Comparison of ENCODE assay signal across 19 mouse cellular contexts in genomic region chr11:88953582-88953981, GRCm38 (mm10). TPM values are rescaled to one million over a fixed set of nuclear protein-coding genes. Genes with fewer than 3 reads are reported as not detected.
DNase-seq lines count a peak whose midpoint lies in the region; ATAC-seq and TF ChIP-seq lines count a peak whose summit lies in the region.
"Had no signal": no experiment of that assay in that cellular context is flagged by ENCODE, and none has a peak within 500 bp of the region (broad histone marks: within the 10 kb centered on the region; RNA-seq: fewer than 3 reads in every experiment).

No protein-coding gene starts in this region.

- no peak for DNase-seq in testis, postnatal 14 days (ENCODE audit: low spot score)
- DNase-seq in liver, embryonic 14.5 days (ENCODE audit: low read depth in 3 of 3, low spot score in 3 of 3) = peak; percentile 33 to 63 (median 38)
- no peak for DNase-seq in gastrocnemius, adult 8-10 months (ENCODE audit: low spot score in 2 of 2)
- DNase-seq in urinary bladder, postnatal 36 days (ENCODE audit: low spot score in 2 of 2) = no peak
- no peak for DNase-seq in urinary bladder, postnatal 4 days (ENCODE audit: low spot score in 2 of 2)
- DNase-seq: heart, adult 2 months; heart, postnatal 14 days; kidney, adult 2 months; right cerebral cortex, postnatal 25 days had no signal

- H3K4me2 ChIP-seq in hindbrain, embryonic 15.5 days = peak overlapping the region; percentile 61
- no peak overlapping the region for H3K4me2 ChIP-seq in hindbrain, embryonic 12.5 days (replicated peaks)
- H3K4me2 ChIP-seq in liver, embryonic 14.5 days (ENCODE audit: low read depth) = no peak overlapping the region

- no peak overlapping the region for H3K27ac ChIP-seq in hindbrain, embryonic 15.5 days (replicated peaks)
- H3K27ac ChIP-seq in hindbrain, embryonic 12.5 days = no peak overlapping the region
- no peak overlapping the region for H3K27ac ChIP-seq in testis, adult 2 months (ENCODE audit: control insufficient read depth, insufficient read depth, low read depth, low read length)
- no peak overlapping the region for H3K27ac ChIP-seq in liver, embryonic 14.5 days
- H3K27ac ChIP-seq: lung, embryonic 15.5 days; midbrain, embryonic 12.5 days had no signal

- H3K27me3 ChIP-seq in hindbrain, embryonic 15.5 days = no peaks in the 10 kb centered on the region
- no peaks in the 10 kb centered on the region for H3K27me3 ChIP-seq in hindbrain, embryonic 12.5 days
- no peaks in the 10 kb centered on the region for H3K27me3 ChIP-seq in testis, adult 2 months (ENCODE audit: control insufficient read depth, insufficient read depth, low read length)
- H3K27me3 ChIP-seq in liver, embryonic 14.5 days (ENCODE audit: control insufficient read depth, insufficient read depth, low read length) = no peaks in the 10 kb centered on the region
- H3K27me3 ChIP-seq: lung, embryonic 15.5 days; midbrain, embryonic 12.5 days; Patski had no signal

- no peak overlapping the region for H3K9ac ChIP-seq in hindbrain, embryonic 15.5 days
- no peak overlapping the region for H3K9ac ChIP-seq in hindbrain, embryonic 12.5 days
- H3K9ac ChIP-seq in liver, embryonic 14.5 days (replicated peaks) = no peak overlapping the region
- H3K9ac ChIP-seq: lung, embryonic 15.5 days; midbrain, embryonic 12.5 days had no signal

- H3K9me3 ChIP-seq in hindbrain, embryonic 15.5 days = no peaks in the 10 kb centered on the region
- H3K9me3 ChIP-seq in hindbrain, embryonic 12.5 days (replicated peaks) = no peaks in the 10 kb centered on the region
- no peaks in the 10 kb centered on the region for H3K9me3 ChIP-seq in liver, embryonic 14.5 days (ENCODE audit: control insufficient read depth, low read length)
- H3K9me3 ChIP-seq: lung, embryonic 15.5 days; midbrain, embryonic 12.5 days had no signal

- peak; percentile 50; the same call in 1 of the 2 replicates for TF ChIP-seq EP300 in liver, embryonic 14.5 days (IDR thresholded peaks at IDR 0.05; ENCODE audit: low read depth)

- no peak for ATAC-seq in hindbrain, embryonic 15.5 days (ENCODE audit: low FRiP score, low read depth)
- no peak for ATAC-seq in hindbrain, embryonic 12.5 days (ENCODE audit: low FRiP score)
- peak; percentile 66; the same call in 1 of the 2 replicates for ATAC-seq in liver, embryonic 14.5 days (ENCODE audit: insufficient read depth)
- ATAC-seq: Patski had no signal

- H3K4me3 ChIP-seq in hindbrain, embryonic 15.5 days = no peak overlapping the region
- no peak overlapping the region for H3K4me3 ChIP-seq in hindbrain, embryonic 12.5 days
- peak overlapping the region; percentile 13; the same call in 1 of the 2 replicates for H3K4me3 ChIP-seq in testis, adult 2 months (ENCODE audit: control insufficient read depth, low read depth, low read length)
- H3K4me3 ChIP-seq in liver, embryonic 14.5 days (ENCODE audit: insufficient read depth in 1 of 2, low read depth in 2 of 2, low read length in 2 of 2) = no peak overlapping the region
- H3K4me3 ChIP-seq: heart, adult 2 months had no signal

- no peak for TF ChIP-seq CTCF in testis, adult 2 months (IDR thresholded peaks at IDR 0.05; ENCODE audit: control insufficient read depth, insufficient read depth, insufficient replicate concordance, low read depth, low read length)
- no peak for TF ChIP-seq CTCF in liver, embryonic 14.5 days (IDR thresholded peaks at IDR 0.05; ENCODE audit: low read depth)

- WGBS in hindbrain, embryonic 15.5 days = 88% methylated on average over 3 of the region's 3 CpGs
- WGBS in hindbrain, embryonic 12.5 days = 92% methylated on average over 3 of the region's 3 CpGs
- 40% methylated on average over 3 of the region's 3 CpGs for WGBS in liver, embryonic 14.5 days (ENCODE audit: insufficient replicate concordance)

- H3K4me1 ChIP-seq in hindbrain, embryonic 15.5 days (replicated peaks) = peaks cover 13% of the 10 kb centered on the region
- no peaks in the 10 kb centered on the region; the same call in 1 of the 2 replicates for H3K4me1 ChIP-seq in hindbrain, embryonic 12.5 days
- no peaks in the 10 kb centered on the region; the same call in 1 of the 2 replicates for H3K4me1 ChIP-seq in testis, adult 2 months (ENCODE audit: control insufficient read depth, insufficient read depth, low read length)
- peaks cover 6 to 22% of the 10 kb centered on the region in 2 experiments for H3K4me1 ChIP-seq in liver, embryonic 14.5 days (replicated peaks; ENCODE audit: control insufficient read depth in 2 of 2, insufficient read depth in 2 of 2, low read length in 1 of 2)

- TF ChIP-seq POLR2A in testis, adult 2 months (IDR thresholded peaks at IDR 0.05; ENCODE audit: control insufficient read depth, low read depth, low read length) = no peak

- peaks cover 5% of the 10 kb centered on the region; the same call in 1 of the 2 replicates for H3K36me3 ChIP-seq in hindbrain, embryonic 15.5 days
- peaks cover 3% of the 10 kb centered on the region; the same call in 1 of the 2 replicates for H3K36me3 ChIP-seq in hindbrain, embryonic 12.5 days
- peaks cover 2% of the 10 kb centered on the region for H3K36me3 ChIP-seq in testis, adult 2 months (ENCODE audit: control insufficient read depth, insufficient read depth, low read length)
- H3K36me3 ChIP-seq in liver, embryonic 14.5 days (replicated peaks; ENCODE audit: control insufficient read depth, insufficient read depth, low read depth) = no peaks in the 10 kb centered on the region; the same call in 1 of the 2 replicates
- H3K36me3 ChIP-seq: lung, embryonic 15.5 days had no signal

RNA-seq across cellular contexts. Expression of gene Scpep1, which starts 1.7 kb away (rescaled TPM):
- 33.6 and 33.8 TPM in 2 replicates for polyA plus RNA-seq in hindbrain, embryonic 15.5 days (2015; fragmentation: Nextera tagmentation; extraction: Ambion mirVana)
- polyA plus RNA-seq in hindbrain, embryonic 12.5 days (2016; fragmentation: Nextera tagmentation; extraction: Ambion mirVana) = 44.1 and 46.2 TPM in 2 replicates
- 15.6 and 16.4 TPM in 2 replicates for polyA plus RNA-seq in testis, adult 2 months (2012; rRNA removed)
- polyA plus RNA-seq in liver, embryonic 14.5 days (2012; rRNA removed) = 11.3 and 15.9 TPM in 2 replicates
- polyA plus RNA-seq in liver, embryonic 14.5 days (2014; fragmentation: Nextera tagmentation; extraction: Ambion mirVana) = 35.1 and 37.7 TPM in 2 replicates
- 1 to 10 TPM; 4.5 to 9.4 (median 6.0) TPM for total RNA-seq in gastrocnemius, adult 8-10 months (2022)

RNA-seq across cellular contexts. Expression of gene Elobl, which starts 13.1 kb away (rescaled TPM):
- polyA plus RNA-seq in hindbrain, embryonic 15.5 days (2015; fragmentation: Nextera tagmentation; extraction: Ambion mirVana) = not detected in 2 replicates
- not detected in 2 replicates for polyA plus RNA-seq in hindbrain, embryonic 12.5 days (2016; fragmentation: Nextera tagmentation; extraction: Ambion mirVana)
- polyA plus RNA-seq in testis, adult 2 months (2012; rRNA removed) = 0.27 and 0.48 TPM in 2 replicates
- polyA plus RNA-seq in liver, embryonic 14.5 days (2012; rRNA removed) = not detected in 2 replicates
- not detected in 2 replicates for polyA plus RNA-seq in liver, embryonic 14.5 days (2014; fragmentation: Nextera tagmentation; extraction: Ambion mirVana)
- total RNA-seq in gastrocnemius, adult 8-10 months (2022) = not detected
- total RNA-seq: adrenal gland, adult 18-20 months; gastrocnemius, adult 18-20 months; heart, adult 2 months; heart, postnatal 14 days; layer of hippocampus, adult 2 months; left cerebral cortex, postnatal 10 days had no signal
- polyA plus RNA-seq: heart, adult 2 months; lung, embryonic 15.5 days; midbrain, embryonic 12.5 days had no signal

RNA-seq across cellular contexts. Expression of gene Coil, which starts 16.5 kb away (rescaled TPM):
- 29.7 and 29.8 TPM in 2 replicates for polyA plus RNA-seq in hindbrain, embryonic 15.5 days (2015; fragmentation: Nextera tagmentation; extraction: Ambion mirVana)
- 31.7 and 32.0 TPM in 2 replicates for polyA plus RNA-seq in hindbrain, embryonic 12.5 days (2016; fragmentation: Nextera tagmentation; extraction: Ambion mirVana)
- 98.9 and 101 TPM in 2 replicates for polyA plus RNA-seq in testis, adult 2 months (2012; rRNA removed)
- polyA plus RNA-seq in liver, embryonic 14.5 days (2012; rRNA removed) = 2.7 and 4.0 TPM in 2 replicates
- 2.6 and 2.8 TPM in 2 replicates for polyA plus RNA-seq in liver, embryonic 14.5 days (2014; fragmentation: Nextera tagmentation; extraction: Ambion mirVana)
- 1 to 10 TPM; 4.1 to 5.7 (median 4.4) TPM for total RNA-seq in gastrocnemius, adult 8-10 months (2022)

RNA-seq across cellular contexts. Expression of gene Trim25, which starts 45.6 kb away (rescaled TPM):
- 5.1 and 5.4 TPM in 2 replicates for polyA plus RNA-seq in hindbrain, embryonic 15.5 days (2015; fragmentation: Nextera tagmentation; extraction: Ambion mirVana)
- polyA plus RNA-seq in hindbrain, embryonic 12.5 days (2016; fragmentation: Nextera tagmentation; extraction: Ambion mirVana) = 3.3 and 4.4 TPM in 2 replicates
- polyA plus RNA-seq in testis, adult 2 months (2012; rRNA removed) = 4.3 and 4.6 TPM in 2 replicates
- 7.4 and 9.5 TPM in 2 replicates for polyA plus RNA-seq in liver, embryonic 14.5 days (2012; rRNA removed)
- polyA plus RNA-seq in liver, embryonic 14.5 days (2014; fragmentation: Nextera tagmentation; extraction: Ambion mirVana) = 10.8 and 11.0 TPM in 2 replicates
- total RNA-seq in gastrocnemius, adult 8-10 months (2022) = 1 to 10 TPM; 4.1 to 8.3 (median 6.0) TPM

Comparison
In these comparisons a context has a peak if more than half of its experiments do, and no peak if none do; other contexts are left out.
1. DNase-seq: peak in liver, embryonic 14.5 days (3 of 3); none in testis, postnatal 14 days (single experiment), gastrocnemius, adult 8-10 months (0 of 2), urinary bladder, postnatal 36 days (0 of 2) and urinary bladder, postnatal 4 days (0 of 2).